Comparison of ENCODE assay signal across 8 mouse cellular contexts in genomic region chr1:153331206-153331605, GRCm38 (mm10). TPM values are rescaled to one million over a fixed set of nuclear protein-coding genes. Genes with fewer than 3 reads are reported as not detected.
A peak's percentile ranks its signal among the peaks of the same experiment; 100 is the strongest.
DNase-seq lines count a peak whose midpoint lies in the region; ATAC-seq and TF ChIP-seq lines count a peak whose summit lies in the region.

No protein-coding gene starts in this region.

- ATAC-seq in embryonic facial prominence, embryonic 15.5 days (ENCODE audit: insufficient number of reproducible peaks, low FRiP score, low TSS enrichment, low read depth) = no peak
- ATAC-seq in intestine, postnatal 0 days = no peak
- no peak for ATAC-seq in neural tube, embryonic 14.5 days (ENCODE audit: low read depth)
- no peak for ATAC-seq in megakaryocyte progenitor cell, adult 5-6 weeks (replicated peaks; ENCODE audit: poor library complexity)

- no peaks in the 10 kb centered on the region for H3K27me3 ChIP-seq in embryonic facial prominence, embryonic 15.5 days
- H3K27me3 ChIP-seq in intestine, postnatal 0 days (replicated peaks; ENCODE audit: control insufficient read depth, insufficient read depth, low read length) = no peaks in the 10 kb centered on the region
- no peaks in the 10 kb centered on the region for H3K27me3 ChIP-seq in neural tube, embryonic 14.5 days (ENCODE audit: control insufficient read depth, insufficient read depth, low read length)

- no peaks in the 10 kb centered on the region for H3K36me3 ChIP-seq in embryonic facial prominence, embryonic 15.5 days
- H3K36me3 ChIP-seq in intestine, postnatal 0 days (ENCODE audit: control insufficient read depth, insufficient read depth) = peaks cover 4% of the 10 kb centered on the region; the same call in 1 of the 2 replicates
- H3K36me3 ChIP-seq in neural tube, embryonic 14.5 days (ENCODE audit: control insufficient read depth, insufficient read depth, low read length) = no peaks in the 10 kb centered on the region

- TF ChIP-seq CTCF in layer of hippocampus, adult 2 months (conservative IDR thresholded peaks at IDR 0.05) = no peak
- TF ChIP-seq CTCF in intestine, postnatal 0 days (IDR thresholded peaks at IDR 0.05; ENCODE audit: low read depth) = no peak

- peak overlapping the region; percentile 98; the same call in 1 of the 2 replicates for H3K27ac ChIP-seq in layer of hippocampus, adult 2 months
- 0 out of 2 replicates have a peak overlapping the region, but pooled peaks have one; percentile 93 for H3K27ac ChIP-seq in embryonic facial prominence, embryonic 15.5 days (replicated peaks)
- H3K27ac ChIP-seq in intestine, postnatal 0 days (ENCODE audit: low read depth, low read length) = no peak overlapping the region
- H3K27ac ChIP-seq in neural tube, embryonic 14.5 days (ENCODE audit: low read depth, low read length) = no peak overlapping the region

- H3K4me3 ChIP-seq in layer of hippocampus, adult 2 months = peak overlapping the region; percentile 94
- H3K4me3 ChIP-seq in embryonic facial prominence, embryonic 15.5 days (replicated peaks) = peak overlapping the region; percentile 78
- peak overlapping the region; percentile 77 for H3K4me3 ChIP-seq in intestine, postnatal 0 days (ENCODE audit: low read depth, low read length)
- peak overlapping the region; percentile 96 for H3K4me3 ChIP-seq in neural tube, embryonic 14.5 days (ENCODE audit: low read depth, low read length)

- peak overlapping the region; percentile 84 for H3K4me2 ChIP-seq in embryonic facial prominence, embryonic 15.5 days (replicated peaks)
- peak overlapping the region; percentile 88 for H3K4me2 ChIP-seq in intestine, postnatal 0 days (replicated peaks; ENCODE audit: low read depth)
- peak overlapping the region; percentile 95 for H3K4me2 ChIP-seq in neural tube, embryonic 14.5 days (ENCODE audit: low read depth, low read length)

- DNase-seq in layer of hippocampus, adult 2 months (ENCODE audit: low spot score in 2 of 2) = no peak
- no peak for DNase-seq in layer of hippocampus, adult 18-20 months (ENCODE audit: low spot score in 2 of 2)
- no peak for DNase-seq in cerebellum, adult 9-10 months
- DNase-seq in ovary, postnatal 36 days (ENCODE audit: low spot score) = no peak

- 1% methylated on average over 4 of the region's 4 CpGs for WGBS in embryonic facial prominence, embryonic 15.5 days
- 3% methylated on average over 4 of the region's 4 CpGs for WGBS in intestine, postnatal 0 days
- WGBS in neural tube, embryonic 14.5 days = under 1% methylated on average over 4 of the region's 4 CpGs

- H3K9ac ChIP-seq in embryonic facial prominence, embryonic 15.5 days = peak overlapping the region; percentile 82
- H3K9ac ChIP-seq in intestine, postnatal 0 days (ENCODE audit: low read depth, low read length) = peak overlapping the region; percentile 75
- H3K9ac ChIP-seq in neural tube, embryonic 14.5 days (replicated peaks; ENCODE audit: low read depth, low read length) = peak overlapping the region; percentile 87

- peaks cover 27% of the 10 kb centered on the region for H3K4me1 ChIP-seq in embryonic facial prominence, embryonic 15.5 days
- H3K4me1 ChIP-seq in intestine, postnatal 0 days (replicated peaks; ENCODE audit: control insufficient read depth, insufficient read depth, low read length) = no peaks in the 10 kb centered on the region; the same call in 1 of the 2 replicates
- peaks cover 21% of the 10 kb centered on the region for H3K4me1 ChIP-seq in neural tube, embryonic 14.5 days (ENCODE audit: control insufficient read depth, insufficient read depth, low read length)

- H3K9me3 ChIP-seq in embryonic facial prominence, embryonic 15.5 days (replicated peaks) = no peaks in the 10 kb centered on the region
- H3K9me3 ChIP-seq in intestine, postnatal 0 days (ENCODE audit: control insufficient read depth) = no peaks in the 10 kb centered on the region
- no peaks in the 10 kb centered on the region for H3K9me3 ChIP-seq in neural tube, embryonic 14.5 days (ENCODE audit: control insufficient read depth, low read length)

RNA-seq across cellular contexts. Expression of gene Lamc1, which starts 1.4 kb away (rescaled TPM):
- total RNA-seq in layer of hippocampus, adult 2 months (2021) = 10 to 100 TPM; 27.0 to 27.2 TPM
- total RNA-seq in layer of hippocampus, adult 18-20 months (2021) = 10 to 100 TPM; 21.9 to 27.8 TPM
- 48.4 and 54.2 TPM in 2 replicates for polyA plus RNA-seq in embryonic facial prominence, embryonic 15.5 days (2015; fragmentation: Nextera tagmentation; extraction: Ambion mirVana)
- 39.2 and 44.5 TPM in 2 replicates for polyA plus RNA-seq in intestine, postnatal 0 days (2015; fragmentation: Nextera tagmentation; extraction: Ambion mirVana)
- 17.2 and 39.2 TPM in 2 replicates for polyA plus RNA-seq in neural tube, embryonic 14.5 days (2014; fragmentation: Nextera tagmentation; extraction: Ambion mirVana)
- total RNA-seq in megakaryocyte progenitor cell, adult 5-6 weeks (2015) = 2.6 and 4.4 TPM in 2 replicates
- total RNA-seq in megakaryocyte progenitor cell, adult 5-6 weeks (2017) = 2.2 and 2.9 TPM in 2 replicates

Comparison
In these comparisons a context has a peak if more than half of its experiments do, and no peak if none do; other contexts are left out.
1. H3K27ac ChIP-seq: peak in layer of hippocampus, adult 2 months (single experiment) and embryonic facial prominence, embryonic 15.5 days (single experiment); none in intestine, postnatal 0 days (single experiment) and neural tube, embryonic 14.5 days (single experiment).
2. RNA of gene Lamc1, which starts 1.4 kb away (total RNA-seq): 21.9 to 27.8 TPM in layer of hippocampus, adult 18-20 months and 27.0 to 27.2 TPM in layer of hippocampus, adult 2 months; 2.2 to 4.4 TPM in megakaryocyte progenitor cell, adult 5-6 weeks; every median in the first group is over 4 times any median in the second.
3. Peak in every context shown above with its lines, with median percentiles within 50 percentile points of each other: H3K4me3 ChIP-seq, H3K4me2 ChIP-seq and H3K9ac ChIP-seq.